Mouse (Mus musculus) embryo, embryonic 11.5 days (tissue): ENCODE results near the gene Plekha6.

ENCODE experiments used
- DNase-seq: peaks from one replicate; pipeline ENCODE4 v3.0.0-alpha.2; 2012; ENCODE audit warnings: low read depth, low spot score

Plekha6 gene

DNA sequence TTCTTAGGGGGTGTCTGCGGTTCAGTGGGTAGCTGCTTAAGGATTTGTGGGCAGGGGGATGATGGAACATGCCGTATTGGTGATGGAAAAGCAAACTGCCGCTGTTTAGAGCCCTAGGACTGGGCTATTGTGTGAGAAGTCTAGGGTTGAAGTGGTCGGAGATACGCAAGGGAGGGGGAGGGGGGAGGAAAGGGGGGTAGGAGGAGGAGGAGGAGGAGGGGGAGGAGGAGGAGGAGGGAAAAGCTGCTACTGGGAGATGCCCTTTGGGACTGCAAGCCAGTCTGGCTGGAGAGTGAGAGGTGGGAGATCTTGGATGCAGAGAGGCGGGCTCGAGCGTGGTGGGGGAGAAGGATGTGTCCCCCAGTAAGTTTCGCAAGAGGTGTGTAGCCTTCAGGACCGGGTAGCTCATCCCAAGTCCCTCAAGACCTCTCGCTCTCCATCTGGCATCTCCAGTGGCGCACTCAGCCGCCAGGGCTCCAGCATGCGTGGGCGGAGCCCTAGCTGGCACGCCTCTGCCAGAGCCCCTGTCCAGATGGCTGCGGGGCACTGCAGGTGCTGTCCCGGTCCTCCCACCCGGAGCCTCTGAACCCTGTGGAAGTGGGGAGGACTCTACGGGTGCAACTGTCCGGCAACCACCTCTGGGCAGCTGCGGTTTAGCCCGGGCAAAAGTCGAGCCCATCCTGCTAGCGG lies 18.2 kb downstream of the Plekha6 start:
- no peak for DNase-seq

DNA sequence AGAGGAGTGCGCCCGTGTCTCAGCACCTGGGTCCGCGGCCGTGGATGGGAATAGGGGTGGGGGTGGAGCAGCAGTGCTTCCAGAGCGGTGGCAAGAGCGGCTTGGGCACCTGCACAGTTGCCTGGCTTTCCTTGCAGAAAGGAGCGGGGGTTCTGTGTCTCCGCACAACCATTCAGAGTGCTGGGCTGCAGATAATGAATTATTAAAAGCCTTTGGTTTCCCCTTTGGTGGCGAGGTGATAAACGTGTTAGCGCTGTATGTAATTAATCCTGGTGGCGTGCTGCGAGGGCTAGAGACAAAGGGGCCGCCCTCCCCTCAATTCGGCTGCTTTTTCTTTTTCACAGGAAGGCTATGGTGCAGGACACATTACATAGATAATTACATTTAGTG lies 18.7 kb downstream of the Plekha6 start:
- no peak for DNase-seq

- DNase-seq: no peak
These were observed 19.3 kb downstream of the Plekha6 start for GRCm38 (mm10) chr1:133183141-133183925.

DNA sequence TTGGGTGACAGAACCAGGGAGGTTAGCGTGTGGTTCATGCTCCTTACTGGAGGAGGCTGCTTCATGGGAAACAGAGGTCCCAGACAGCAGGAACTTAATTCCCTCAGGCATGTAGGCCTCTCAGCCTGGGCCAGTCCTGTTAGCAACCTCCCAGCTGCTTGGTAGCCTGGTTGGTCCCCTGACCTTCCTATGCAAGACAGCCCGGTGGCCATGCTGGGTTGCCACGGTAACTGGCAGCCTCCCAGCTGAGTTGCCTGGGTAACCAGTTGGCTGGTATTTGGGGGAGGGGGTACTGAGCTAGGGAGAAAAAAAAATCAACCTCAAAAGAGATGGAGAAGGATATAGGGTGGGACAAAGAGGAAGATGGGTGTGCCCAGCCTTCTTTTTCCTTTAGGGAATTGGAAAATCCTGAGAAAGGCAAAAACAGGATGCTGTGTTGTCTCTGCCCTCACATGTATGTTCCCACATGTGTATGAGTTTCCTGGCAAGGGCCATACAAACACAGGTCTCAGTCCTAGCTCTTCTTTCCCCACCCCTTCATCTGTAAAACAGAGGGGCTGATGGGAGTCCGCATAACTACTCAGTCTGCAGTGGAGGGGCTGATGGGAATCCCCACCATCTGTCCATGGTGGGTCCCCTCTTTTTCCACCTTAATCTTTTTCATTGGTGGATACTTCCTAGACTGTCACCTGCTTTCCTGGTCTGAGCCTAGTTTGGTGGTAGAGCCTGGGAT lies 24.1 kb downstream of the Plekha6 start:
- DNase-seq: peak; percentile 69

GRCm38 (mm10) chr1:133188719-133189118 lies 24.7 kb downstream of the Plekha6 start:
- DNase-seq: no peak

DNA sequence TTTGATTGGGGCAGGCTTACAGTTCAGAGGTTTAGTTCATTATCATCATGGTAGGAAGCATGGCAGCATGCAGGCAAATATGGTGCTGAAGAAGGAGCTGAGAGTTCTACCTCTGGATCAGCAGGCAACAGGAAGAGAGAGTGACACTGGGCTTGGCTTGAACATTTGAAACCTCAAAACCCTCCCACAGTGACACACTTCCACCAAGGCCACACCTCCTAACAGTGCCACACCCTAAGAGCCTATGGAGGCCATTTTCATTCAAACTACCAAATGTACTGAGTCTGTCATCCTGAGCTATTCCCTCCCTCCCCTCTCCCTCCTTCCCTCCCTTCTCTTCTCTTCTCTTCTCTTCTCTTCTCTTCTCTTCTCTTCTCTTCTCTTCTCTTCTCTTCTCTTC lies 25.5 kb downstream of the Plekha6 start:
- DNase-seq: no peak

- no peak for DNase-seq
These were observed 26.5 kb downstream of the Plekha6 start for GRCm38 (mm10) chr1:133190550-133190949.

GRCm38 (mm10) chr1:133196181-133196580 lies 32.2 kb downstream of the Plekha6 start:
- DNase-seq: no peak

GRCm38 (mm10) chr1:133197266-133197665 lies 33.3 kb downstream of the Plekha6 start:
- no peak for DNase-seq

- no peak for DNase-seq
These were observed 35.7 kb downstream of the Plekha6 start for GRCm38 (mm10) chr1:133199706-133200105.

DNA sequence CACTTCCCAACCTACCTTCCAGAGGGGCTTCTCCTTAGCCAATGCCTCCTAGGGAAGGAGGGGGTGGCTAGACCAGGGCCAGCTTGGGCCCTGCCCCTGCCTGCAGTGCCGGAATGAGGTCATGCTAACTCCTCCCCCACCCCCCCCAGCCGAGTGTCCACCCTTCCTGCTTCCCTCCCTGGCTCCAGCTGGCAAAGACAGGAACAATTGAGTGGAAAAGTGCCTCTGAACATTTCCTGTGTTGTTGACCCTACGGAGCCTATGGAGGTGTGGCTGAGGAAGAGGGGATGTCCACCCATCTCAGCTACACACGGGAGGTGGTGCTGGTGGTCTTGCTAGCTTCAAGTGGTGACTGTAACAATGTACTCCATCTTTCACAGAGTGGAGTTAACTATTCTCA lies 37.5 kb downstream of the Plekha6 start:
- DNase-seq: no peak

- DNase-seq: no peak
These were observed 39.7 kb downstream of the Plekha6 start for GRCm38 (mm10) chr1:133203701-133204100.

DNA sequence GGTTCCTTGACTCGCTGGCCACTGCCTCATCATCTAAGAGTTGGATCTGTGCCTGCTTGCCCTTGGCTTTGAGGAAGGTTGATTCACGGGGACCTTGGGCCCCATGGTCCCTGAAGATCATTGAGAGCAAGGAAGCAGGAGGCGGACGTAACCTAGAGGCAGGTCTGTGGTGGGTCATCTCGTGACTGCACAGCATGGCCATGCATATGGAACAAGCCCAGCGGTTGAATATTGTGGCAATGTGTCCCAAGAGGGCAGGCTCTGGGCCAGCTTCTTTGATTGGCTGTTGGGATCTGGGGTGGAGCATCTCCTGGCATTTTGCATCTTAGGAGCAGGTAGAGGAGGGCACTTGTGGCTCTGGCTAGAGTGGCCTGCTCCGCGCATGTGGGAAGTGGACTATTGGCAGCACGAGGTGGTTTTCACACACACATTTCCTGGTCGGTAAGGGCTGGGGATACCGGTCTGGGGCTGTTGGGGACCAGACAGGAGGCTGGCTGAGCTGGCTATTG lies 40.4 kb downstream of the Plekha6 start:
- no peak for DNase-seq

GRCm38 (mm10) chr1:133204985-133205384 lies 41.0 kb downstream of the Plekha6 start:
- DNase-seq: no peak

DNA sequence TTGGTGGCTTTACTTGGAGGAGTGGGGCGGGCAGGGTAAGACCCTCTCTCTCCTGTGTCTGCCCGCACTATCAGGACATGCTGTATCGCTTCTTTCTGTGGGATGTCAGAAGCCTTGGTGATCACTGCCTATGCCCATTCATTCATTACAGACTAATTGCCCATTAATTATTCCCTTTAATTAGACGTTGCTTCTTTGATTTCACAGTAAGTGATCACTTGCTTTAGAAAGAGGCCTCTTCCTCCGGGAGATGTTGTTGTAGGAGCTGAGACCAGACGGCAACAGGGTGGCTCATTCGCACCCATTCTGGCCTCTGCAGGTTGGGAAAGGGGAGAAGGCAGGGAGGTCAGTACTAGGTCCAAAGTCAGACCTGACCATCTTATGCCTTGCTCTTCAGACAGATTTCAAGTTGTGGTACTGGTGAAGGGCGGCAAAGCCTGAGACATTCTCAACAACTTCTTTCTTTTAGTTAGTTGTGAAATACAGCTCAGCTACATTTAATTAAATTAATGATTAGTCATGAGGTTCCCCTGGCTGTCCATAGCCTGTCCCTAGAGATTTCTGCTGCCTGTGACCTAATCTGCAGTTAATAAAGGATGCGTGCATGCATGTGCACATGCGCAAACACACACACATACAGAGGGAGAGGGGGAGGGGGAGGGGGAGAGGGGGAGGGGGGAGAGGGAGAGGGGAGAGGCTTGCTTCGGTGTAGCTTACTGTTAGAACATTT lies 44.2 kb downstream of the Plekha6 start:
- DNase-seq: no peak

DNA sequence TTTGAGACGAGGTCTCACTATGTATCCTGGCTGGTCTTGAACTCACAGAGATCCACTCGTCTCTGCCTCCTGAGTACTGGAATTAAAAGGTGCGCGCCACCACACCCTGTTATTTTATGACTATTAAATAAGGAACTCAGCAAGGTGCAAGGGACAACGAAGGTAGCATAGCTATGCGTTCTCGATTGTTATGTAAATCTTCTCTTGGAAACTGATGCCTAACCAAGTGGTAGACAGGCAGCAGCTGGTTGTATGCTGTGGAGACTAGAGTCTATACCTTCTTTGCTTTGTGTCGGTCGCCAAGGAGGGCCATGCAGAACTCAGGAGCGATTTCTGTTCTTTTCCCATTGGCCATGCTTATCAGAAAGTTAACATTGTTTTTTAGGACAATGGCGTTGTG lies 45.0 kb downstream of the Plekha6 start:
- no peak for DNase-seq

GRCm38 (mm10) chr1:133209482-133209881 lies 45.5 kb downstream of the Plekha6 start:
- no peak for DNase-seq

- DNase-seq: no peak
These were observed 46.0 kb downstream of the Plekha6 start for GRCm38 (mm10) chr1:133209901-133210516.

- DNase-seq: no peak
These were observed 46.8 kb downstream of the Plekha6 start for GRCm38 (mm10) chr1:133210766-133211165.

GRCm38 (mm10) chr1:133212273-133212672 lies 48.3 kb downstream of the Plekha6 start:
- no peak for DNase-seq

DNA sequence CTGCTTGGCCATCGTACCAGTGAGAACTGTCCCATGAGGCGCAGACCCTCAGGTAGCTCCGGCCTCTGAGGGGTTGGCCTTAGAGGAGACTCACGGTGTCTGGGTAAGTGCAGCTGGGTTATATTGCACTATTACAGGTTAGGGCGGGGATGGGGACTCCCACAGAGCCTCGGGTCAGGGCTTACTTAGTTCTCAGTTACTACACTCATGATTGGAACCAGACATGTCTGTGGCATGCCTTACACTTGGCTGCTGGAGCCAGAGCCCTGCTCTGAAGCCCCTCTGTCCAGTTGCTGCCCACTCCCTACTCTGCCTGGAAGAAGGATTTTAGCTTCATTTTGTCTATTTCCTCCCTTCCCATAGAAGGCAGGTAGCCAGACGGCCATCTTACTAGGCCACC lies 49.1 kb downstream of the Plekha6 start:
- no peak for DNase-seq
